Mouse (Mus musculus) erythroblast, embryonic 14.5 days (primary cell): ENCODE measurements around the gene Olfr1375. TPM values are rescaled to one million over a fixed set of nuclear protein-coding genes. Genes with fewer than 3 reads are reported as not detected.
"Not testable (repeated sequence)": the region's sequence is repeated elsewhere in the genome, so short reads cannot be mapped to it uniquely, and the experiment has no call there.

Experiments used
- H3K27me3 ChIP-seq: 2 replicates; pipeline ENCODE4 v1.6.1; 2012; ENCODE audit warnings: inconsistent platforms; ENCODE audit not compliant: control insufficient read depth
- H3K36me3 ChIP-seq: 2 replicates; pipeline ENCODE4 v1.6.1; 2012; ENCODE audit warnings: mild to moderate bottlenecking, inconsistent platforms; ENCODE audit not compliant: control insufficient read depth
- H3K4me1 ChIP-seq: 2 replicates; pipeline ENCODE4 v1.6.1; 2012; ENCODE audit warnings: inconsistent platforms; ENCODE audit not compliant: control insufficient read depth
- H3K4me3 ChIP-seq: replicated peaks from 2 replicates; pipeline ENCODE3; 2012; ENCODE audit warnings: moderate library complexity, mild to moderate bottlenecking, inconsistent platforms
- H3K9me3 ChIP-seq: 2 replicates; pipeline ENCODE4 v1.6.1; 2012; ENCODE audit warnings: low read length, inconsistent platforms, mixed read lengths; ENCODE audit not compliant: control insufficient read depth
- GATA1 ChIP-seq: IDR thresholded peaks from 2 replicates; pipeline ENCODE4 v1.6.1; 2012; ENCODE audit warnings: low read length, inconsistent platforms, mixed read lengths
- TAL1 ChIP-seq: IDR thresholded peaks from 3 replicates; pipeline ENCODE4 v1.6.1; 2012; ENCODE audit warnings: low read length, inconsistent platforms, mixed read lengths
- polyA plus RNA-seq: library from polyadenylated mRNA; stranded (reverse); fragments of >175 nt; gene quantifications from 2 replicates; pipeline ENCODE4 v1.2.3, GENCODE M21; 2012

The Olfr1375 gene
- not detected in 2 replicates for polyA plus RNA-seq

GRCm38 (mm10) chr11:51047809-51048208, at the start of gene Olfr1375:
Gene Olfr1375, plus strand, starts transcription at chr11:51048109.
- H3K9me3 ChIP-seq, H3K36me3 ChIP-seq, H3K4me3 ChIP-seq, H3K4me1 ChIP-seq, H3K27me3 ChIP-seq: not testable (repeated sequence)

- H3K4me1 ChIP-seq = no peaks in the 10 kb centered on the region
- no peaks in the 10 kb centered on the region for H3K27me3 ChIP-seq
- no peaks in the 10 kb centered on the region for H3K36me3 ChIP-seq
- H3K9me3 ChIP-seq = peaks cover under 1% of the 10 kb centered on the region; the same call in 1 of the 2 replicates
- H3K4me3 ChIP-seq = no peak within 1 kb of the TSS
- TF ChIP-seq TAL1 = no peak
- TF ChIP-seq GATA1 = no peak
Measured at GRCm38 (mm10) chr11:51003296-51003695, 44.6 kb upstream of the Olfr1375 start, which contains the start of gene Olfr51. Gene Olfr51, plus strand, starts transcription at chr11:51003596.

DNA sequence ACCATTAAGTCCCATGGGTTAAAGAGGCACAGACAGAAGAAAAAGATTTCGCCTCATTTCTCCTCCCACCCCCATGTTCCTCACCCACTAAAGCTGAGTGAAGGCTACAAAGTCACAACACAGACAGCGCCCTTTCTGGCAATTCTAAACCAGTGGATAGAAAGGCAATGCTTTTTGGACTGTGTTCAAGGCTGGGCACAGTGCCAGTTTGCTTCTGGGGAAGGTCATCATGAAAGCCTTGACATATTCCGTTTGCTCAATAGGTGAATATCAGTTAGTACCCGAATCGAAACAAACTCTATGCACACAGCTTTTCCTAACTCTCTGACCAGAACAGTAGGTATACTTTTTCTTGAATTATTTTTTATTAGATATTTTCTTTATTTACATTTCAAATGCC, 36.1 kb upstream of the Olfr1375 start:
- Histone ChIP-seq H3K4me1 (no peaks in the 10 kb centered on the region), H3K9me3 (peaks cover 6% of the 10 kb centered on the region), H3K36me3 (no peaks in the 10 kb centered on the region), H3K4me3 (no peak overlapping the region), H3K27me3 (no peaks in the 10 kb centered on the region)
- no peak for TF ChIP-seq GATA1
- no peak for TF ChIP-seq TAL1

- TF ChIP-seq GATA1 (no peak), TAL1 (no peak)
- Histone ChIP-seq H3K27me3 (no peaks in the 10 kb centered on the region), H3K36me3 (no peaks in the 10 kb centered on the region), H3K4me3 (no peak within 1 kb of the TSS), H3K4me1 (no peaks in the 10 kb centered on the region), H3K9me3 (peaks cover under 1% of the 10 kb centered on the region; the same call in 1 of the 2 replicates)
Measured at GRCm38 (mm10) chr11:51013936-51014335, 34.0 kb upstream of the Olfr1375 start, which contains the start of gene Olfr54. Gene Olfr54, plus strand, starts transcription at chr11:51014236.

DNA sequence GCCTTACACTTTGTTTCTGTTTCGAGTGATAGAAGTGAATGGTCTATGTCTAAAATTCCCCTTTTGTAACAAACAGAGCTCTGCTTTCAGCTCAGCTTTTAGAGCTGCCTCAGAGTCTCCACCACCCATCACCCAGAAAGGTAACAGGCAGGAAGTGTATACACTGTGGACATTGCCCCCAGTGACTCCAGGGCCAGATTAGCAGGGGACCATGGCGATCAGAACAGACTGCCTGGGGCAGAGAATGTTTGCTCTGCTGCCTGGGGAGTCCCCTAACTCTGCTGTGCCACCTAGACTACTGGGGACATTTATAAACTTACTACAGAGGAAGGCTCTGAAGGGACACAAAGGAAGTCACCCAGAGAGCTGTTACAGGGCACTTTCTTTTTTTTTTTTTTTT, 31.6 kb upstream of the Olfr1375 start:
- no peaks in the 10 kb centered on the region for H3K36me3 ChIP-seq
- no peaks in the 10 kb centered on the region for H3K27me3 ChIP-seq
- no peak overlapping the region for H3K4me3 ChIP-seq
- H3K4me1 ChIP-seq = no peaks in the 10 kb centered on the region
- TF ChIP-seq GATA1 (no peak), TAL1 (no peak)
- H3K9me3 ChIP-seq = no peaks in the 10 kb centered on the region

GRCm38 (mm10) chr11:51026811-51027210, 21.1 kb upstream of the Olfr1375 start:
- H3K4me1 ChIP-seq, H3K27me3 ChIP-seq, H3K9me3 ChIP-seq, H3K36me3 ChIP-seq, H3K4me3 ChIP-seq: not testable (repeated sequence)

- not testable (repeated sequence) for H3K4me3 ChIP-seq, H3K36me3 ChIP-seq, H3K4me1 ChIP-seq, H3K9me3 ChIP-seq, H3K27me3 ChIP-seq
Measured at GRCm38 (mm10) chr11:51029381-51029780, 18.5 kb upstream of the Olfr1375 start.

DNA sequence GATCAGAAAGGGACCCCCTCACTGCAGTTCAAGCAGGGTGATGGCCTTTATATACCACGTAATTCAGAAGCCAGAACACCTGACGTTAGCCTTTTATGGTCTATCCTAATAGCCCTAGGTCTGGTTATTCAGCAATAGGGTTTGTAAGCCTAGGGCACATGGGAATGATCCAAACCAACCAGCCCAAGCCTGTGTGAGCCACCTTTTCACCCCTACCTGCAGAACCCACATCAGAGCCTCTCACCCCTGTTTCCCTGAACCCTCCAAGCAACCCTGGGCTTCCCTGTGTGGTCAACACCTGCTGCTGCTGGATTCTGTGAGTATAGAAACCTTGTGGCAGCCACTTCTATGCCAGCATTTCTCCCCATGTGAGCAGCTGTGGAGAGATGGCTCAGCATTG, 17.7 kb upstream of the Olfr1375 start:
- no peak for TF ChIP-seq TAL1
- Histone ChIP-seq H3K4me3 (no peak overlapping the region), H3K36me3 (no peaks in the 10 kb centered on the region), H3K27me3 (no peaks in the 10 kb centered on the region), H3K9me3 (no peaks in the 10 kb centered on the region), H3K4me1 (no peaks in the 10 kb centered on the region)

- Histone ChIP-seq H3K27me3 (no peaks in the 10 kb centered on the region), H3K4me3 (no peak overlapping the region), H3K4me1 (no peaks in the 10 kb centered on the region), H3K9me3 (peaks cover 2% of the 10 kb centered on the region; the same call in 1 of the 2 replicates), H3K36me3 (no peaks in the 10 kb centered on the region)
- TF ChIP-seq GATA1 (no peak), TAL1 (no peak)
Measured at GRCm38 (mm10) chr11:51032851-51033250, 15.1 kb upstream of the Olfr1375 start.

GRCm38 (mm10) chr11:51034141-51034540, 13.8 kb upstream of the Olfr1375 start:
- not testable (repeated sequence) for H3K36me3 ChIP-seq, H3K27me3 ChIP-seq, H3K9me3 ChIP-seq, H3K4me1 ChIP-seq, H3K4me3 ChIP-seq

- Histone ChIP-seq H3K4me3 (no peak overlapping the region), H3K27me3 (no peaks in the 10 kb centered on the region), H3K9me3 (peaks cover 2% of the 10 kb centered on the region; the same call in 1 of the 2 replicates), H3K4me1 (no peaks in the 10 kb centered on the region), H3K36me3 (no peaks in the 10 kb centered on the region)
- TF ChIP-seq GATA1 = no peak
- TF ChIP-seq TAL1 = no peak
Measured at GRCm38 (mm10) chr11:51035951-51036350, 12.0 kb upstream of the Olfr1375 start.

GRCm38 (mm10) chr11:51044776-51045175, 3.1 kb upstream of the Olfr1375 start:
- H3K27me3 ChIP-seq, H3K4me1 ChIP-seq, H3K9me3 ChIP-seq, H3K4me3 ChIP-seq, H3K36me3 ChIP-seq: not testable (repeated sequence)
